Mouse (Mus musculus): Measurements from ENCODE around the gene Snrpb.

- TF ChIP-seq CTCF (IDR thresholded peaks at IDR 0.05; ENCODE audit: control insufficient read depth, insufficient read depth, insufficient read length): no peak
- TF ChIP-seq MAX (IDR thresholded peaks at IDR 0.05): no peak
- no peak for TF ChIP-seq MYOD1 (IDR thresholded peaks at IDR 0.05; ENCODE audit: control insufficient read depth, insufficient read length, low read depth)
- TF ChIP-seq USF1 (IDR thresholded peaks at IDR 0.05; ENCODE audit: low read depth): no peak
- TF ChIP-seq MYOG (IDR thresholded peaks at IDR 0.05; ENCODE audit: control insufficient read depth, extremely low read depth, insufficient read length): no peak
Measured at GRCm38 (mm10) chr2:130157231-130158087, 21.7 kb downstream of the Snrpb start.

Data from C2C12 (cell line).